Mouse (Mus musculus): ENCODE results near the gene Slc9c1. TPM values are rescaled to one million over a fixed set of nuclear protein-coding genes. Genes with fewer than 3 reads are reported as not detected.
A peak's percentile ranks its signal among the peaks of the same experiment; 100 is the strongest.

Gene Slc9c1
- polyA plus RNA-seq, 1 experiment from 2014 or later = not detected

GRCm38 (mm10) chr16:45551579-45551978 is 16.5 kb downstream of the Slc9c1 start:
- Histone ChIP-seq H3K4me3 (ENCODE audit: low read depth, low read length) (no peak overlapping the region), H3K4me2 (ENCODE audit: low read depth, low read length) (no peak overlapping the region), H3K4me1 (ENCODE audit: control insufficient read depth, insufficient read depth, low read length) (no peaks in the 10 kb centered on the region), H3K36me3 (ENCODE audit: control insufficient read depth, insufficient read depth, low read length) (no peaks in the 10 kb centered on the region), H3K27me3 (replicated peaks; ENCODE audit: control insufficient read depth, insufficient read depth, low read length) (no peaks in the 10 kb centered on the region), H3K9ac (ENCODE audit: low read depth, low read length) (no peak overlapping the region), H3K9me3 (ENCODE audit: control insufficient read depth, low read length) (no peaks in the 10 kb centered on the region), H3K27ac (replicated peaks; ENCODE audit: low read depth, low read length) (no peak overlapping the region)
- ATAC-seq (ENCODE audit: low read depth) = no peak
- WGBS = 80% methylated on average over 2 of the region's 2 CpGs
- no peak for DNase-seq (ENCODE audit: low spot score)

GRCm38 (mm10) chr16:45561747-45562146 is 26.6 kb downstream of the Slc9c1 start:
- ATAC-seq (ENCODE audit: low read depth) = no peak

GRCm38 (mm10) chr16:45572307-45572706 is 37.2 kb downstream of the Slc9c1 start:
- no peak overlapping the region for H3K27ac ChIP-seq (replicated peaks; ENCODE audit: low read depth, low read length)
- no peak overlapping the region for H3K4me2 ChIP-seq (ENCODE audit: low read depth, low read length)
- 86% methylated on average over 3 of the region's 3 CpGs for WGBS
- H3K27me3 ChIP-seq (replicated peaks; ENCODE audit: control insufficient read depth, insufficient read depth, low read length) = no peaks in the 10 kb centered on the region
- H3K9me3 ChIP-seq (ENCODE audit: control insufficient read depth, low read length) = no peaks in the 10 kb centered on the region
- H3K9ac ChIP-seq (ENCODE audit: low read depth, low read length) = no peak overlapping the region
- DNase-seq (ENCODE audit: low spot score) (no peak), ATAC-seq (ENCODE audit: low read depth) (no peak)
- no peak overlapping the region for H3K4me3 ChIP-seq (ENCODE audit: low read depth, low read length)
- H3K4me1 ChIP-seq (ENCODE audit: control insufficient read depth, insufficient read depth, low read length) = no peaks in the 10 kb centered on the region
- H3K36me3 ChIP-seq (ENCODE audit: control insufficient read depth, insufficient read depth, low read length) = no peaks in the 10 kb centered on the region

More at GRCm38 (mm10) chr16:45561747-45562146, 26.6 kb downstream of the Slc9c1 start:
- Histone ChIP-seq H3K9me3 (ENCODE audit: control insufficient read depth, low read length) (no peaks in the 10 kb centered on the region), H3K9ac (ENCODE audit: low read depth, low read length) (no peak overlapping the region), H3K36me3 (ENCODE audit: control insufficient read depth, insufficient read depth, low read length) (no peaks in the 10 kb centered on the region), H3K4me2 (ENCODE audit: low read depth, low read length) (no peak overlapping the region), H3K27ac (replicated peaks; ENCODE audit: low read depth, low read length) (no peak overlapping the region), H3K4me1 (ENCODE audit: control insufficient read depth, insufficient read depth, low read length) (no peaks in the 10 kb centered on the region), H3K27me3 (replicated peaks; ENCODE audit: control insufficient read depth, insufficient read depth, low read length) (no peaks in the 10 kb centered on the region), H3K4me3 (ENCODE audit: low read depth, low read length) (no peak overlapping the region)
- 44% methylated on average over 3 of the region's 3 CpGs for WGBS
- no peak for DNase-seq (ENCODE audit: low spot score)

GRCm38 (mm10) chr16:45579883-45580282 is 44.8 kb downstream of the Slc9c1 start:
- ATAC-seq (ENCODE audit: low read depth) (no peak), DNase-seq (ENCODE audit: low spot score) (no peak)
- no peak overlapping the region for H3K4me3 ChIP-seq (ENCODE audit: low read depth, low read length)
- no peak overlapping the region for H3K4me2 ChIP-seq (ENCODE audit: low read depth, low read length)
- no peaks in the 10 kb centered on the region for H3K36me3 ChIP-seq (ENCODE audit: control insufficient read depth, insufficient read depth, low read length)
- no peaks in the 10 kb centered on the region for H3K27me3 ChIP-seq (replicated peaks; ENCODE audit: control insufficient read depth, insufficient read depth, low read length)
- no peak overlapping the region for H3K27ac ChIP-seq (replicated peaks; ENCODE audit: low read depth, low read length)
- H3K4me1 ChIP-seq (ENCODE audit: control insufficient read depth, insufficient read depth, low read length) = no peaks in the 10 kb centered on the region
- H3K9ac ChIP-seq (ENCODE audit: low read depth, low read length) = no peak overlapping the region
- H3K9me3 ChIP-seq (ENCODE audit: control insufficient read depth, low read length) = no peaks in the 10 kb centered on the region
- WGBS = 56% methylated on average over 12 of the region's 12 CpGs

- Histone ChIP-seq H3K27ac (replicated peaks; ENCODE audit: low read depth, low read length) (no peak overlapping the region), H3K27me3 (replicated peaks; ENCODE audit: control insufficient read depth, insufficient read depth, low read length) (no peaks in the 10 kb centered on the region), H3K9ac (ENCODE audit: low read depth, low read length) (no peak overlapping the region), H3K36me3 (ENCODE audit: control insufficient read depth, insufficient read depth, low read length) (no peaks in the 10 kb centered on the region), H3K4me2 (ENCODE audit: low read depth, low read length) (no peak overlapping the region), H3K9me3 (ENCODE audit: control insufficient read depth, low read length) (no peaks in the 10 kb centered on the region), H3K4me3 (ENCODE audit: low read depth, low read length) (no peak overlapping the region), H3K4me1 (ENCODE audit: control insufficient read depth, insufficient read depth, low read length) (no peaks in the 10 kb centered on the region)
- DNase-seq (ENCODE audit: low spot score) = no peak
- ATAC-seq (ENCODE audit: low read depth) = no peak
- WGBS = 38% methylated on average over 2 of the region's 2 CpGs
These were observed 47.4 kb downstream of the Slc9c1 start for GRCm38 (mm10) chr16:45582512-45582911.

GRCm38 (mm10) chr16:45593656-45594055 is 58.5 kb downstream of the Slc9c1 start:
- Histone ChIP-seq H3K9ac (ENCODE audit: low read depth, low read length) (no peak overlapping the region), H3K36me3 (ENCODE audit: control insufficient read depth, insufficient read depth, low read length) (no peaks in the 10 kb centered on the region), H3K27ac (replicated peaks; ENCODE audit: low read depth, low read length) (no peak overlapping the region), H3K4me2 (ENCODE audit: low read depth, low read length) (no peak overlapping the region), H3K27me3 (replicated peaks; ENCODE audit: control insufficient read depth, insufficient read depth, low read length) (no peaks in the 10 kb centered on the region), H3K4me3 (ENCODE audit: low read depth, low read length) (no peak overlapping the region), H3K9me3 (ENCODE audit: control insufficient read depth, low read length) (no peaks in the 10 kb centered on the region), H3K4me1 (ENCODE audit: control insufficient read depth, insufficient read depth, low read length) (no peaks in the 10 kb centered on the region)
- no peak for ATAC-seq (ENCODE audit: low read depth)
- WGBS = 73% methylated on average over 1 of the region's 1 CpGs
- no peak for DNase-seq (ENCODE audit: low spot score)

GRCm38 (mm10) chr16:45595494-45595893 is 60.4 kb downstream of the Slc9c1 start:
- no peak for ATAC-seq (ENCODE audit: low read depth)
- 0 out of 2 replicates have a peak, but pooled peaks cover 4% of the 10 kb centered on the region for H3K4me1 ChIP-seq (ENCODE audit: control insufficient read depth, insufficient read depth, low read length)
- no peaks in the 10 kb centered on the region for H3K9me3 ChIP-seq (ENCODE audit: control insufficient read depth, low read length)

GRCm38 (mm10) chr16:45608481-45608954 is 73.4 kb downstream of the Slc9c1 start:
- H3K9me3 ChIP-seq (ENCODE audit: control insufficient read depth, low read length) = no peaks in the 10 kb centered on the region
- no peak overlapping the region for H3K4me3 ChIP-seq (ENCODE audit: low read depth, low read length)
- WGBS = 33% methylated on average over 4 of the region's 4 CpGs
- no peak overlapping the region for H3K9ac ChIP-seq (ENCODE audit: low read depth, low read length)
- DNase-seq (ENCODE audit: low spot score) = peak; percentile 49
- ATAC-seq (ENCODE audit: low read depth) = 0 out of 2 replicates have a peak, but pooled peaks have one; percentile 15
- no peaks in the 10 kb centered on the region for H3K36me3 ChIP-seq (ENCODE audit: control insufficient read depth, insufficient read depth, low read length)
- H3K4me2 ChIP-seq (ENCODE audit: low read depth, low read length) = no peak overlapping the region
- no peaks in the 10 kb centered on the region for H3K27me3 ChIP-seq (replicated peaks; ENCODE audit: control insufficient read depth, insufficient read depth, low read length)
- no peaks in the 10 kb centered on the region for H3K4me1 ChIP-seq (ENCODE audit: control insufficient read depth, insufficient read depth, low read length)
- H3K27ac ChIP-seq (replicated peaks; ENCODE audit: low read depth, low read length) = no peak overlapping the region

More at GRCm38 (mm10) chr16:45595494-45595893, 60.4 kb downstream of the Slc9c1 start:
- DNase-seq (ENCODE audit: low spot score) = no peak
- H3K27me3 ChIP-seq (replicated peaks; ENCODE audit: control insufficient read depth, insufficient read depth, low read length) = no peaks in the 10 kb centered on the region
- no peak overlapping the region for H3K4me3 ChIP-seq (ENCODE audit: low read depth, low read length)
- H3K27ac ChIP-seq (replicated peaks; ENCODE audit: low read depth, low read length) = no peak overlapping the region
- H3K4me2 ChIP-seq (ENCODE audit: low read depth, low read length) = no peak overlapping the region
- H3K36me3 ChIP-seq (ENCODE audit: control insufficient read depth, insufficient read depth, low read length) = no peaks in the 10 kb centered on the region
- no peak overlapping the region for H3K9ac ChIP-seq (ENCODE audit: low read depth, low read length)

GRCm38 (mm10) chr16:45609300-45609699 is 74.2 kb downstream of the Slc9c1 start:
- no peak for ATAC-seq (ENCODE audit: low read depth)
- H3K27ac ChIP-seq (replicated peaks; ENCODE audit: low read depth, low read length) = no peak overlapping the region
- H3K27me3 ChIP-seq (replicated peaks; ENCODE audit: control insufficient read depth, insufficient read depth, low read length) = no peaks in the 10 kb centered on the region
- WGBS = 75% methylated on average over 3 of the region's 3 CpGs
- no peak overlapping the region for H3K4me2 ChIP-seq (ENCODE audit: low read depth, low read length)
- H3K4me3 ChIP-seq (ENCODE audit: low read depth, low read length) = no peak overlapping the region
- no peaks in the 10 kb centered on the region for H3K4me1 ChIP-seq (ENCODE audit: control insufficient read depth, insufficient read depth, low read length)
- no peaks in the 10 kb centered on the region for H3K36me3 ChIP-seq (ENCODE audit: control insufficient read depth, insufficient read depth, low read length)
- H3K9ac ChIP-seq (ENCODE audit: low read depth, low read length) = no peak overlapping the region
- no peaks in the 10 kb centered on the region for H3K9me3 ChIP-seq (ENCODE audit: control insufficient read depth, low read length)
- DNase-seq (ENCODE audit: low spot score) = no peak

All from embryonic facial prominence, embryonic 14.5 days (tissue).